Mouse (Mus musculus) limb, embryonic 12.5 days (tissue): ENCODE results near the gene Slc38a7. TPM values are rescaled to one million over a fixed set of nuclear protein-coding genes. Genes with fewer than 3 reads are reported as not detected.
"Not testable (repeated sequence)": the region's sequence is repeated elsewhere in the genome, so short reads cannot be mapped to it uniquely, and the experiment has no call there.

Experiments used
- ATAC-seq: fragments of 200-750 bp; cut with Nextera tagmentation; 2 replicates; pipeline ENCODE4 v1.8.0; 2017; ENCODE audit warnings: low read depth, moderate TSS enrichment; ENCODE audit not compliant: insufficient number of reproducible peaks, insufficient read depth, low FRiP score, low TSS enrichment
- H3K27ac ChIP-seq: fragments of 300-500 bp; sonication (generic); 2 replicates; pipeline ENCODE4 v1.5.1; 2016; ENCODE audit warnings: mild to moderate bottlenecking, moderate library complexity
- H3K27me3 ChIP-seq: fragments of 300-500 bp; sonication (generic); 2 replicates; pipeline ENCODE4 v1.6.1; 2016; ENCODE audit warnings: mild to moderate bottlenecking, moderate library complexity
- H3K36me3 ChIP-seq: fragments of 300-500 bp; sonication (generic); 2 replicates; pipeline ENCODE4 v1.6.1; 2016; ENCODE audit warnings: mild to moderate bottlenecking, moderate library complexity
- H3K4me1 ChIP-seq: fragments of 300-500 bp; sonication (generic); replicated peaks from 2 replicates; pipeline ENCODE4 v1.6.1; 2016
- H3K4me2 ChIP-seq: fragments of 300-500 bp; sonication (generic); 2 replicates; pipeline ENCODE4 v1.6.1; 2016; ENCODE audit warnings: mild to moderate bottlenecking, moderate library complexity
- H3K4me3 ChIP-seq: fragments of 300-500 bp; sonication (generic); replicated peaks from 2 replicates; pipeline ENCODE4 v1.5.1; 2016; ENCODE audit warnings: mild to moderate bottlenecking
- H3K9ac ChIP-seq: fragments of 300-500 bp; sonication (generic); replicated peaks from 2 replicates; pipeline ENCODE4 v1.6.1; 2016; ENCODE audit warnings: mild to moderate bottlenecking, moderate library complexity
- H3K9me3 ChIP-seq: fragments of 300-500 bp; sonication (generic); 2 replicates; pipeline ENCODE4 v1.6.1; 2016; ENCODE audit warnings: mild to moderate bottlenecking, moderate library complexity
- WGBS: fragments of 180-500 bp; shearing (Covaris S2); methylation state at CpG from one replicate; pipeline ENCODE4 v1.1.7; 2016; 5-methylcytosine and 5-hydroxymethylcytosine counted together
- polyA plus RNA-seq: library from polyadenylated mRNA; unstranded; fragments of >200 nt; fragmentation: Nextera tagmentation; extraction: Ambion mirVana; gene quantifications from 2 replicates; pipeline ENCODE4 v1.2.1, GENCODE M21; 2016

Slc38a7 gene
- polyA plus RNA-seq, 1 experiment from 2014 or later, result 13.6 TPM

DNA sequence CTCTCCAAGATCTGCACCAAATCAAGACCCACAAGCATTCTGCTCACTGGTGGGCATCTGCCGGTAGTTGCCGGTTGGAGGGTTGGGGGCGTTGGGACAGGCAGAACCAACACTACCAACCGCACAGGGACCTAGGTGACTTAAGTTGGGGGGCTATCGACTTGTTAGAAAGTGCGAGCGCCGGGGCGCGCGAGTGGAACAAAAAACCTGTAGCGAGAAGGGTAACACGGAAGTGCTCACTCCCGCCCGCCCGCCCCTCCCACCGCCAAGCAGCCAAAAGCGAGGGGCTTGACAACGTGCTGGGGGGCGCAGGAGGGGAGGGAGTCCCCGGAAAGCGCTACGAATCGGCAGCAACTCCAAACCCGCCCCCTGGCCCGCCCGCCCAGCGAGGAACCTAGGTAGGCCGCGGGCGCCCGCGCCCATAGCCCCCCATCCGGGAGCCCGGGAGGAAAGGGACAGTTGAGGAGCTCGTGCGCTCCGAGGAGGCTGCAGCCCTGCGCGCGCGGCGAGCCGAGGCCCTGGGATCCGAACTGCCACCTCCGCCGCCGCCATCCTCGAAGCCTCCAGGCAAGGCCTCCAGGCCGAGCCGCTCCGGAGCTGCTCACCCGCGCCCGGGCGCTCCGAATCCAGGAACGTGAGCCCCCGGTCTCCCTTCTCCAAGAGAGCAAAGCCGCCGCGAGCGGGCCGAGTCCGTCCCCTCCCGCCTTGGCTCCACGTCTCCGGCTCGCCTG, 46.7 kb downstream of the Slc38a7 start:
- no peak for ATAC-seq
- under 1% methylated on average over 66 of the region's 69 CpGs for WGBS

DNA sequence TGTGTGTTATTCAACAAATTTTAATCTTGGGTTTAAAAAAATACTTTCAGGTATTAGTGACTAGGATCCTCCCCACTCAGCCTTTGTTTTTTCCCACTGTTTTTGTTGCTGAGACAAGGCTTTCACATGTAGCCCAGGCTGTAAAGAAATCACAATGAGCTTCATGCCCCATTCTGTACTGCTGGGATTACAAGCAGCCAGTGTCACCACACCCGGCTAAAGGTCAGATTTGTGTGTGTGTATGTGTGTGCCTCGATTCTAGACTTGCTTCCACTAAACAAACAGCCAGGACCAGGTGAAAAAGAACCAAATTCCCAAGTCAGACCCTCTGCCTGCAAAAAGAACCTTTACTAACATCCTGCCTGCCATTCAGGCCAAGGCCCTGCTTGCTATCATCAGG, 47.9 kb downstream of the Slc38a7 start:
- Histone ChIP-seq H3K9me3 (no peaks in the 10 kb centered on the region), H3K4me1 (peaks cover 18% of the 10 kb centered on the region), H3K27me3 (no peaks in the 10 kb centered on the region), H3K27ac (no peak overlapping the region), H3K4me2 (peak overlapping the region; percentile 87), H3K9ac (peak overlapping the region; percentile 98), H3K36me3 (peaks cover 24% of the 10 kb centered on the region), H3K4me3 (peak overlapping the region; percentile 98)
- WGBS, result 83% methylated on average over 2 of the region's 2 CpGs
- no peak for ATAC-seq

More for the DNA sequence above, 46.7 kb downstream of the Slc38a7 start:
- H3K4me2 ChIP-seq, result peak overlapping the region; percentile 87
- peak overlapping the region; percentile 98 for H3K4me3 ChIP-seq
- H3K4me1 ChIP-seq, result peaks cover 18% of the 10 kb centered on the region
- H3K36me3 ChIP-seq, result peaks cover 15% of the 10 kb centered on the region
- H3K9me3 ChIP-seq, result no peaks in the 10 kb centered on the region
- H3K27ac ChIP-seq, result peak overlapping the region; percentile 96
- H3K9ac ChIP-seq, result peak overlapping the region; percentile 98
- no peaks in the 10 kb centered on the region for H3K27me3 ChIP-seq

DNA sequence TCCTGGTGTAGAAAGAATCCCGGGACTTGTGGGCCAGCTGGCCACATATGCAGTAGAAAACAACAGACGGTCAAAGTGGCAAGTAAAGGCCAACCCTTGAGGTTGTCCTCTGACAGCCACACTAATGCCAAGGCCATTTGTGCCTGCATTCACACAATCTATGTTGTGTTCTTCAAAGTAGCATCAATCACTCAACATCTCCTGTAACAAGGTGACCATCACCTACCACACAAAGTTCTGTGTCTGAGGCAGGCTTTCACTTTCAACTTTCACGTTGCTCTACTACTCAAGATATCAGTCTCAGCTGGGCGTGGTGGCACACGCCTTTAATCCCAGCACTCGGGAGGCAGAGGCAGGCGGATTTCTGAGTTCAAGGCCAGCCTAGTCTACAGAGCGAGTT, 51.1 kb downstream of the Slc38a7 start:
- H3K9me3 ChIP-seq, result no peaks in the 10 kb centered on the region
- peaks cover 39% of the 10 kb centered on the region for H3K36me3 ChIP-seq
- WGBS, result 88% methylated on average over 8 of the region's 8 CpGs

DNA sequence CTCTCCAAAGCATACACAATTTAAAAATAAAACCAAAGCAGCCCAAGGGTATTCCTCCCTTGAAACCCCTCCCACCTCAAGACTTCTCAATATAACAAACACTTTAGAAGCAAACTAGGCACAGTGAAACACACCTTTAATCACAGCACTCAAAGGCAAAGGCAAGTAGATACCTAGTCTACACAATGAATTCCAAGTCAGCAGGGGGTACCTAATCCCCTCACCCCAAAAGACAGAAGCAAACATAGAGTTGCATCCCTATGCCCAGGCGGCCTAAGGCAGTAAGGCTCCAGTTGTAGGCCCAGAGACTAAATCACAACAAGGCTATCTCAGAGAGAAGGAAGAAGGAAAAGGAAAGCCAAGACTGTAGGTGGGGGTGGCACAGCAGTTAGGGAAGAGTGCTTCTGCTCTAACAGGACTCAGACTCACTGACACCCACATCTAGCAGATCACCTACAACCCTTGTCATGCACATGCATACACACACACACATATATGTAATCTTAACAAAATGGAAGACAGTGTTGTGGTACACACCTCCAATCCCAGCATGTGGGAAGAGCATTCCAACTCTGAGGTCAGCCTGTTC, 51.8 kb downstream of the Slc38a7 start:
- no peak overlapping the region for H3K9ac ChIP-seq
- peaks cover 18% of the 10 kb centered on the region for H3K4me1 ChIP-seq
- WGBS, result 96% methylated on average over 1 of the region's 1 CpGs
- H3K36me3 ChIP-seq, result peaks cover 42% of the 10 kb centered on the region
- no peaks in the 10 kb centered on the region for H3K27me3 ChIP-seq
- H3K27ac ChIP-seq, result no peak overlapping the region
- no peak for ATAC-seq
- no peak overlapping the region for H3K4me3 ChIP-seq
- no peaks in the 10 kb centered on the region for H3K9me3 ChIP-seq
- no peak overlapping the region for H3K4me2 ChIP-seq

More for the DNA sequence above, 51.1 kb downstream of the Slc38a7 start:
- no peak overlapping the region for H3K27ac ChIP-seq
- H3K4me2 ChIP-seq, result no peak overlapping the region
- H3K4me1 ChIP-seq, result peaks cover 18% of the 10 kb centered on the region
- H3K27me3 ChIP-seq, result no peaks in the 10 kb centered on the region
- no peak for ATAC-seq
- H3K9ac ChIP-seq, result no peak overlapping the region
- H3K4me3 ChIP-seq, result no peak overlapping the region

DNA sequence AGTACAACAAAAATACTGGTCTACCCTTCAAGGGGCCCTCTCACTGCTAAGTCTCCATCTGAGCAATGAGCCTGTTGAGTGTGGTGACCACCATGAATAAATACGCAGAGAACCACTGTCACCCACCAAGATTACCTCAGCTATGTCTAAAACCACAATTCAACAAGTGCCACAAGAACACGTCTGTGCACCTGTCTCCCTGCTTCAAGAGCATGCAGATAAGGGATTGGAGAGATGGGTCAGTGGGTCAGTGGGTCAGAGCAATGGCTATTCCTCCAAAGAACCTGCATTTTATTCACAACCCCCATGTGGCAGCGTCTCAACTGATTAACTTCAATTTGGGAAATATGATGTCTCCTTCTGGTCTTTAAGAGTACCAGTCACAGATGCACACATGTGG, 53.0 kb downstream of the Slc38a7 start:
- no peak overlapping the region for H3K4me3 ChIP-seq
- H3K4me1 ChIP-seq, result peaks cover 9% of the 10 kb centered on the region; the same call in 1 of the 2 replicates
- H3K27me3 ChIP-seq, result no peaks in the 10 kb centered on the region
- H3K4me2 ChIP-seq, result no peak overlapping the region
- peaks cover 51% of the 10 kb centered on the region for H3K36me3 ChIP-seq
- no peak overlapping the region for H3K9ac ChIP-seq
- no peak for ATAC-seq
- H3K27ac ChIP-seq, result no peak overlapping the region
- no peaks in the 10 kb centered on the region for H3K9me3 ChIP-seq
- WGBS, result 96% methylated on average over 3 of the region's 3 CpGs

DNA sequence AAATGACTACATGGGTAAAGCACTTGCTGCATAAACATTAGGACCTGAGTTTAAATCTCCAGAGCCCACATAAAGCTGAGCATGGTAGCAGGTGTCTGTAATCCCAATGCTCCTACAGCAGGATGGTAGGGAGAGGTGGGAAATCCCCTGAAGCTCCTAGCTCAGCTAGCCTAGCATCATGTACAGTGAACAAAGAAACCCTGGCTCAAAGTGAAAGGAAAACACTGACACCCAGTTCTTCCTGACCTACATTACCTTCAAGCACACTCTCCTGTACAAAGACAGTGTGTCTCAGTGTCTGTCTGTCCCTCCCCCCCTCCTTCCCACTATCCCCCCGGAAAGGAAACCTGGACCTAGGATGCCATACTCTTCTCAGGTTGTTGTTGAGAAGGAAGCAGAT, 53.4 kb downstream of the Slc38a7 start:
- H3K36me3 ChIP-seq, result peaks cover 50% of the 10 kb centered on the region
- no peak overlapping the region for H3K4me2 ChIP-seq
- no peaks in the 10 kb centered on the region for H3K9me3 ChIP-seq
- H3K27me3 ChIP-seq, result no peaks in the 10 kb centered on the region
- ATAC-seq, result no peak
- no peak overlapping the region for H3K27ac ChIP-seq
- H3K9ac ChIP-seq, result no peak overlapping the region
- H3K4me1 ChIP-seq, result peaks cover 6% of the 10 kb centered on the region; the same call in 1 of the 2 replicates
- no peak overlapping the region for H3K4me3 ChIP-seq
- WGBS, result 94% methylated on average over 1 of the region's 1 CpGs

DNA sequence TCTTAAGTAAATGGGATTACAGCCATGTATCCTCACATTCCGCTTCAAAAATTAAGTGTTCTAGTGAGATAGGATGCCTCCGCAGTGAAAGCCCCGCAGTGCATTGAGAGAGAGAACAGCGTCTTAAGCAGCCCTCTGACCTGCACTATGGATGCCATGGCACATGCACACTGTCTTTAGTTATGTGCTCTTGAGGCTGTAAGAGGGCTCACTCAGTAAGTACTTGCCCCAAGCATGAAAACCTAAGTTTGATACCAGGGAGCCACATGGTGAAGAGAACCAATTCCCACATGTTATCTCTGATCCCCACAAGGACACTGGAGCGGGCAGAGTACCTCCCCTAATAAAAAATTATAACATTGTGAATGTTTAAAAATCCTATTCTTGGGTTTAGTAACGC, 54.2 kb downstream of the Slc38a7 start:
- Histone ChIP-seq H3K9ac (no peak overlapping the region), H3K27me3 (no peaks in the 10 kb centered on the region), H3K9me3 (no peaks in the 10 kb centered on the region), H3K4me1 (no peaks in the 10 kb centered on the region; the same call in 1 of the 2 replicates), H3K4me2 (no peak overlapping the region), H3K36me3 (peaks cover 46% of the 10 kb centered on the region), H3K27ac (no peak overlapping the region), H3K4me3 (no peak overlapping the region)
- ATAC-seq, result no peak
- WGBS, result 97% methylated on average over 6 of the region's 6 CpGs

DNA sequence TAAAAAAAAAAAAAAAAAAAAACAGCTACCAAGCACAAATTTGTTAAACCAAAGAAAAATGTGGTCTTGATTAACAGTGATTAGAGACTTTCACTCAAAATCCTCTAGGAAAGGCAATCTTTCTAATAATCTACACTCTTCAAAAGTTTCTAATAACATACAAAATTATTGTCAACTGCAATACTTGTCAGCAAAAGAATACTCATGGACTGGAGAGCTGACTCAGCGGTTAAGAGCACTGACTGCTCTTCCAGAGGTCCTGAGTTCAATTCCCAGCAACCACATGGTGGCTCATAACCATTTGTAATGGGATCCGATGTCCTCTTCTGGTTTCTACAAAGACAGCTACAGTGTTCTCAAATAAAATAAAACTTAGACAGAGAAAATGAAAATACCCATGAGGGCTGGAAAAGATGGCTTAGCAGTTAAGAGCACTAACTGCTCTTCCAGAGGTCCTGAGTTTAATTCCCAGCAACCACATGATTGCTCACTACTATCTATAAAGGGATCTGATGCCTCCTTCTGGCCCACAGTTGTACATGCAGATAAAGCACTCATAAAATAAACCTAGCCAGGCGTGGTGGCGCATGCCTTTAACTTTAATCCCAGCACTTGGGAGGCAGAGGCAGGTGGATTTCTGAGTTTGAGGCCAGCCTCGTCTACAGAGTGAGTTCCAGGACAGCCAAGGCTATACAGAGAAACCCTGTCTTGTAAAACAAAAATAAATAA, 57.8 kb downstream of the Slc38a7 start:
- not testable (repeated sequence) for H3K4me3 ChIP-seq, H3K4me1 ChIP-seq, ATAC-seq, H3K4me2 ChIP-seq, H3K9me3 ChIP-seq, H3K9ac ChIP-seq, H3K27ac ChIP-seq, H3K27me3 ChIP-seq
- 93% methylated on average over 5 of the region's 5 CpGs for WGBS
- H3K36me3 ChIP-seq, result peaks cover 31% of the 10 kb centered on the region

Other genes starting within 250 kb of the Slc38a7 start
- gene Gins3, start 220.1 kb downstream of the Slc38a7 start, polyA plus RNA-seq, result 27.1 and 28.9 TPM in 2 replicates
- 13.1 and 14.0 TPM in 2 replicates for gene Ndrg4, start 176.6 kb downstream of the Slc38a7 start, polyA plus RNA-seq
- 17.9 and 18.2 TPM in 2 replicates for gene Setd6, start 137.7 kb downstream of the Slc38a7 start, polyA plus RNA-seq
- 91.3 and 109 TPM in 2 replicates for gene Cnot1, start 46.1 kb downstream of the Slc38a7 start, polyA plus RNA-seq
- gene Sap18b, start 28.2 kb downstream of the Slc38a7 start, polyA plus RNA-seq, result 404 and 454 TPM in 2 replicates
- 169 and 193 TPM in 2 replicates for gene Got2, start 35.0 kb upstream of the Slc38a7 start, polyA plus RNA-seq